Mouse (Mus musculus) layer of hippocampus, adult 11-12 months (tissue): ENCODE data around the gene Mbnl1.

ENCODE experiments used
- DNase-seq: peaks from one replicate; pipeline ENCODE4 v3.0.0; 2022; ENCODE audit warnings: low spot score

Mbnl1 gene

DNA sequence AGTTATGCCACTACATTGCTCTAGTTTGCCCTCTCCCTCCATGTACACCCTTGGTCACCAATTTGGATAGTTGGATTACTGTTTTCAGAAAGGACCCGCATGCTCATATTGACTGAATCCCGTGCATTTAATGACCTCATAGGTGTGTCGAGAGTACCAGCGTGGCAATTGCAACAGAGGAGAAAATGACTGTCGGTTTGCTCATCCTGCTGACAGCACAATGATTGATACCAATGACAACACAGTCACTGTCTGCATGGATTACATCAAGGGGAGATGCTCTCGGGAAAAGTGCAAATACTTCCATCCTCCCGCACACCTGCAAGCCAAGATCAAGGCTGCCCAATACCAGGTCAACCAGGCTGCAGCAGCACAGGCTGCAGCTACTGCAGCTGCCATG, 140.5 kb downstream of the Mbnl1 start:
- DNase-seq = no peak

DNA sequence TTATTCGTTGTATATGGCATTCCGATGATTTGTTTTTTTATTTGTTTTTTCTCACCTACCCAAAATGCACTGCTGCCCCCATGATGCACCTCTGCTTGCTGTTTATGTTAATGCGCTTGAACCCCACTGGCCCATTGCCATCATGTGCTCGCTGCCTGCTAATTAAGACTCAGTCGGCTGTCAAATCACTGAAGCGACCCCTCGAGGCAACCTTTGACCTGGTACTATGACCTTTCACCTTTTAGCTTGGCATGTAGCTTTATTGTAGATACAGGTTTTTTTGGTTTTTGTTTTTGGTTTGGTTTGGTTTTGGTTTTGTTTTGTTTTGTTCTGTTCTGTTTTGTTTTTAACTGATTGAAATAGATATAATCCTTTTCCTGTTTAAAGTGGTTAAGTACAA, 141.9 kb downstream of the Mbnl1 start:
- no peak for DNase-seq

DNA sequence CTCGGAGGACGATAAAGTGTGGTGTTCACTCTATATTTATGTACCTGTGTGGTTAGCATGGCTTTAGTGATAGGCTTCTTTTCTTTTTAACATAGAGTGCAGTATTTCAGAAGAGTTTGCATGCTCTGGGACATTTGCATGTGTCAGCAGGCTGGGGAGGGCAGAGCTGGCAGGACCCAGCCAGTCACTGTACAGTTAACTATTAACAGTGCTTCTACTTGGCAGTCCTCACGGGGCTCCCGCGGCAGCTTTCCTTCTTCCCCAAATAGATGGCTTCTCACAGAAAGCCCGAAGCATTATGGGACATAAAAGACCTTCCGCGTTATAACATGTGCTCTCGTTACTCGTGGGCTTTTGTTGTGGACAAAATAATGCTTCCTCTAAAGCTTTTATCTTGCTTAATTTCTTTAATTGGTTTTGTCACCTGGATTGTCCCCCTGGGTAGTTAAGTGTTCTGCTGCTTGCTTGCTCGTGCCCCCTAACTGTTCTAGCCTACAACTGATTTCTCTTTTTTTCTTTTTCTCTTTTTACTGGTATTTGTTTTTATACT, 142.5 kb downstream of the Mbnl1 start:
- no peak for DNase-seq

DNA sequence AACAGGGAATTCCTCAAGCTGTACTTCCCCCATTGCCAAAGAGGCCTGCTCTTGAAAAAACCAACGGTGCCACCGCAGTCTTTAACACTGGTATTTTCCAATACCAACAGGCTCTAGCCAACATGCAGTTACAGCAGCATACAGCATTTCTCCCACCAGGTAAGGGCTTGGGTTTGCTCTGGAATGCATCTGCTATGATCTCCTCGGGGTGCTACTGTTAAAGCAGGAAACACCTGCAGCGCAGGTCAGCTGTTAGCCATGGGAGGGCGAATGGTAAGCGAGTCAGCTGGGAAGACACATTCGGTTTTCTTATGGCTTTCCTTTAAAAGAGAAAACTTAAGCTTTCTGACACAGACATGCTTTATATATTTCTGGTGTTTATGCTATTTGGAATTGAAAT, 143.0 kb downstream of the Mbnl1 start:
- no peak for DNase-seq

DNA sequence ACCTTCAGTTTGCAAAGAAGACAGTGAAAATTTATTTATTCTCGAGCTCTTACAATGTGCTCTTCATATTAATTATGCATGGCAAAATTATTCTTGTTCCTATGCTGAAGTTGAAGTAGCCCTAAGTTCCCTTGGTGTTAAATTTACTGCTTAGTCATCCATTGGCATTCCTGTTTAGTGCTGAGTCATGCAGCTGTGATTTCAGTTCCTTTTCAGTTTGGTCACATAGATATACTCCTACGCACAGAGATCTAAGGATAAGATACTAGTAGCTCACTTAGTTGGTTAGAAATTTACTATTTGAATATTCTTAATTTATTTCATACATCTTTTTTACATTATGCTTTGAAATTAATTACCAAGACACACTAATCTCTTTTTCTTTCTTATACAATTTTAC, 143.5 kb downstream of the Mbnl1 start:
- no peak for DNase-seq

DNA sequence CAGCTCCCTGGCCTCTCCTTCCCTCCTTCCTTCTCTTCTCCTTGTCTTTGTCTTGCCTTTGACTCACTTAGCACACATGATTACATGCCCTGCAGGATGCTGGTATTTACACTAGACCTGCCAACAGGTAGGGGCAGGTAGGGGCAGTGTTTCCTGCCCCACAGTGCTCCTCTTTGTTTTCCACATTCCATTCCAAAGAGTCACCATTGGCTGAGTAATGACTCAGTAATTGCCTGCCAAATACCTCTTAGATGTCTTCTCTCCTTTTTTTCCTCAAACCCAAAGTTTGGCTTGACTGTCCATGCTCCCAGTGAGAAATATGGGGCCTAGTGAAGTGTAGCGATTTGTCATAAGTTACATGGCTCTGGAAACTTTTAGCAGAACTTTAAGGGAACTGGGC, 145.0 kb downstream of the Mbnl1 start:
- DNase-seq = no peak

DNA sequence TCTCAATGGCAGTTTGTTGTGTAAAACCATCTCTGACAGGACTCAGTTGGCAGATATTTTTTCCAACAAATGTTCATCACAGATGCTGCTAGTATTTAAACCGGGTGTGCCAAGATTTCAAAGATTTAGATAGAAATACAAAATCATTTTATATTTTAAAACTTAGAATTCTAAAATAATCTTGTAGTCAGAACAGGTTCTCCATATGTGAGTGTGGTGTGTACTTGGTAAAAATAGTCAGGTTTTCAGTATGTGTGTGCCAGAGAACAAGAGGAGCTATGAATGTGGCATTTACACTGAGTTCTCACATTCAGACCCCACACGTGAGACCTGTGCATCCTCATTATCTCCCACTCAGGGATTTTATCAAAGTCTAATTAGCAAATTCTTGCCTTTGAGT, 147.6 kb downstream of the Mbnl1 start:
- peak; percentile 25 for DNase-seq

DNA sequence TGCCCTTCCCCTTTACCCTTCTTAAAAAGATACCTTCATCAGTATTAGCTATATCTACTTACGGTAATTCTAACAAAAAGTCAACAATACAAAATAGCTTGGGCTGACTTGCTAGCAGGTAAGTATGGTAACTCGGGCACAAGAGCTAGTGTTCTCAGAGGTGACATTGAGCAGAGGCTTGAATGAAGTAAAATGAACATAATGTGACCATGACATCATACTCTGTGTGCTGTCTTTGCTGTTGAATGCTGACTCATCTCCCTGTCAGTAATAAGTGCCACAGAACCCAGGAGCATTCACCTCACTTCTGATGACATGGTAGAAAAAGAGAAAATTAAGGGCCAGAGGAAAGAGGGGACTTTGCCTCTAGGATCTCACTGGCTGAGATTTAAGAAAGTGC, 158.6 kb downstream of the Mbnl1 start:
- DNase-seq = no peak

DNA sequence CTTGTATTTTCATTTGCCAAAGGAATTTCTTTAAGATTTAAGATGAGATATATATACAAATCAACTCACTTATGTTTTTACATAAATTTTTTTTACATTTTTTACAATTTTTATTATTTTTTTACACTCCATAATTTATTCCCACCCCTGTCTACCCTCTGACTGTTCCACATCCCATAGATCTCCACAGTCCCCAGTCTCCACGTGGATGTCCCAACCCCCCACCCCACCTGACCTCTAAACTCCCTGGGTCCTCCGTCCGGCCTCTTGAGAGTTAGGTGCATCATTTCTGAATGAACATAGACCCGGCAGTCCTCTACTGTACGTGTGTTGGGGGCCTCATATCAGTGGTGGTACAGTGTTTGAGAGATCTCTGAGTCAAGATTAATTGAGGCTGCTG, 159.1 kb downstream of the Mbnl1 start:
- DNase-seq = no peak

DNA sequence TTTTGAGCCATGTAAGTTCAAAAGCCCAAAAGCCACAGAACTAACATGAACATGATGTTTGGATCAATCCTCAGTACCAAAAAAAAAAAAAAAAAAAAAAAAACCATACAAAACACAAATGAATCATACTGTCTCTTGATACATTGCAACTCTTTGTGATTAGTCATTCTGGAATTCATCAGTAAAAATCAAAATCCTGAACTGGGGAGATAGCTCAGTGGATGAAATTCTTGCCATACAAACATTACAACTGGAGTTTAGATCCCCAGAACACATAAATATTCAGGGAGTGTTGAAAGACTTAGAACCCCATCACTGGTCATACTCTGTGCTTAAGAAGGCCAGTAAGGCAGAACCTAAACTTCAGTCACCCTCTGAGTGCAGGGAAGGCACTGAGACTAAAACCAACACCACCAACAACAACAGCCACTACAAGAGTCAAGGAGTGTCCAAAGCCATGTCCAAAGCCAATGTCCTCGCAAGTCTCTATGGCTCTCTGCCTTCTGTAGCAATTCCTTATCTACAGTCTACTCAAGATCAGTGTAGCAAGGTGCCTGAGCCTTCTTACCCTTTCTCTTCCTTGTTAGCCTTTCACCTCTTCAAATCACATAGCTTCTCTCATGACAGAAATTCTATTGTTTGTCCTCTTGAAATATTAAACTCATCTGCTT, 160.3 kb downstream of the Mbnl1 start:
- DNase-seq = no peak

DNA sequence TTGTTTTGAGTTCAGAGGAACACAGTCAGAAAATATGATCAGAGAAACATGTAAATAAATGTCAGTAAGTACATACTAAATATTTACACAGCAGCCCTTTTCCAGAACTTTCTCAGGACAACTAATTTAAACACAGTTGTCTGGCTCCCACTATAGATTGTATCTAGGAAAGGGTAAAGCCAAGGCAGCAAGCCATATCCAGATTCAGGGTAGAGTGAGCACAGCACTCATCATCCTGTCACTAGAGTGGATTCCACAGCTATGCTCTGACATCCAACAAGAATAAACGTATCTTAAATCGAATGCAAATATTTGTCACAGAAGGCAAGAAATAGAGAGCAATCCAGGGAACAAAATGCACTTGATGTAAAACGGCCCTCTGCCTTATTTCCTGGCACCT, 165.9 kb downstream of the Mbnl1 start:
- DNase-seq = no peak

DNA sequence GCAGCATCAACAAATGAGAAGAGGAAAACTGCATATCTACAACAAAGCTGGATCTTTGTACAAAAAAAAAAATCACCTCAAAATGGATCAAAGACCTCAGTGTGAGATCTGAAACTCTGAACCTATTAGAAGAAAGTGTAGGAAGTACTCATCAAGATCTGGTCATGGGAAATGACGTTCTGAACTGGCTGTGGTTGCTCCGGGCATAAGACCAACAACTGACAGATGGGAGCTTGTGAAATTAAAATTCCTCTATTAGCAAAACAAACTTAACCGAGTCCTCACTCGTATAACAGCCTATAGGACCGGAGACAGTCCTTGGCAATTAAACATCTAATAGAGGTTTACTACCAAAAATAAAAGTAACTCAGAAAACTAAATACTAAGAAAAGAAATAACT, 166.5 kb downstream of the Mbnl1 start:
- DNase-seq = no peak

DNA sequence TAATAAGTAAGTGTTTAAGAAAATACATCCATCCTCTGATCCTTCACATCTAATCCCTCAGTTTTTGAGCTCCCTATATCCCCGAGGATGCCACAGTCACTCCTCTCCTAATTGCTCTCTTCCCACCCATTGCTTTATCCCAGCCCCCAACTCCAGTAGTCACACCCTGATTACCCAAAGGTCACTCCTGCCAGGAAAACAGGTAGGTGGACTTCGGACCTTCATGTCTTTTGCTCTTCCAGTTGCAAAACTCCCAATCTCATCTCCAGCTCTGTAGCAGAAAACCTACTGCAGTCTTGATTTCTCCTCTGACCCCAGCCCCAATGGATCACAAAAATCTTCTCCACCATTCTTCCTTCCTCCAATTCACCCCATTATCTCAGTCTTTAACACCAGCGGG, 169.6 kb downstream of the Mbnl1 start:
- DNase-seq = no peak

DNA sequence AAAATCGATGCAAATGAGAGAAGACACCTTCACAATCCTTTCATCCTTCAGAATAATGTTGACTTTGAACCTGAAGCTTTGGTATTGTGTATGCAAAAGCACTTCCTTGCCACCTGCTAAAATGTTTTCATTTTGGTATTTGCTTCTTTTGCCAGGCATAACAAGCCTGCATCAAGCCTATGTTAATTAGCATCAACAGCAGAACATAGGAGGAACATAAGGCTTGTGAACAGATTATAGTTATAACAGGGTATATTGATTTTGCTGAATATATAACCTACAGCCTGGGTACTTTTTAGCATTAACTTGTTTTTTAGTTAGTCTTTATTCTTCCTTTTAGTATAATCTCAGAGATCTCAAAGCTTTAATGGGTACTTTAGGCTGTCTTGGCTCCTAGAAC, 172.9 kb downstream of the Mbnl1 start:
- no peak for DNase-seq

DNA sequence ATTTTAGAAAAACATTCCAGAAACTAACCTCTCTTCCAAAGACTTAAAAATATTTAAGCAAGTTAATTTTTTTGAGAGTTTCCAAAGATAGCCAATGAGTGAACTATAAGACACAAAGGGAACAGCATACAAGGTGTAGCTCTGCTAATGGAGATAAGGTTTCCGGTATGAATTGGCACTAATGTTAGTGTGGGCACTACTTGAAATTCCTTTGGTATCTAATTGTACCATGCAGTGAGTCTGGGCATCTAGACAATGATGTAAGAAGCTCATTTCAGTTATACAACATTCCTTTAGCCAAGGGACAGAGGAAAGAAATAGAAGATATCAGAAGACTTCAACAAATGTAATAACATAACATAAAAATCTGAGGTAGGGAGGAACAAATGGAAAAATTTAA, 175.7 kb downstream of the Mbnl1 start:
- no peak for DNase-seq

DNA sequence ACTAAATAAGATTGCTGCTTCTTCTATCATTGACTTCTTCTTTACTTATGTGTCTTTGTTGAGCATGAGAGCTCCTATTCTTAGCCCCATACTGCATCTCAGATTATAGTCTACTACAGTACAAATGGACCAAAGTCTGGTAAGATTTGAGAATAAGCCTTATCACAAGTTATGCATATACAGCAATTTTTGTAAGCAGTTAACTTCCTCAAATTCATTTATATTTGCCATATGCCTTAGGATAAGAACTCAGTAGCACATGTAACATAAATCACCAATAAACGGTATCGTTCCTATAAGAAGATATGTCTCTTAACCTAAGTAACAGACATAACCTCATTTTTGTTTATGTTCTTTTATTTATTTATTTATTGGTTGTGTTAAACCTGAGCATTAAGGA, 188.1 kb downstream of the Mbnl1 start:
- no peak for DNase-seq
